Mouse (Mus musculus) frontal cortex, postnatal 14 days (tissue): ENCODE data around the gene Bach2.

Source experiments
- DNase-seq, 2 experiments: peaks; one replicate each; pipeline ENCODE4 v3.0.0; 2022; ENCODE audit warnings: low spot score in 2 of 2

Bach2 gene

DNA sequence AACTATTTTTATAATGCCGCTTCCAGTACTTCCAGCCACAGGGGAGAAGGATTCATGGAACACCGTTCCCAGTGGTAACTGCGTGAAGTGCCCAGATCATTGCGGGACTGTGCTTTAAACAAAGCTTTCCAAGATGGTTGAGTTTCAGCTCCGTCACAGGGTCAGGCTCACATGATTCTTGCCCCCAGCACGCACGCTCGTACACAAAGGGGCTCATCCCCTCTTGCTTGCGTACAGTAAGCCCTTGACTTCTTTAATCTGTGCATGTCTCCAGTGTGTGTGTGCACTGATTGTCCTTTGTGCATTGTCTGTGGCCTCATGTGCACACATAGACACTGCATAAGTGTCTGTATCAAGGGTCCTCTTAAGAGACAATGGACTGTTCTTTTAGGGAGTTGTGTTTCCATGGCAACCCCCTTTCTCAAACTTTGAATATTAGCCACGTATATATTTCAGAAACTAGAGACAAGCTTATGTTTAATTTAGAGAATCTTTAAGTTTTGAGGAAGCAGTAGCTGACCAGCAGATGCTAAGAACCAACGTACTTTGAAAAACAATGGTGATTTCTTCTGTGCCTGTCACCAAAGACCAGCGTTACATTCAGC lies 119.5 kb downstream of the Bach2 start:
- no peak for DNase-seq

- no peak for DNase-seq
Observed at GRCm38 (mm10) chr4:32358602-32359464, 120.2 kb downstream of the Bach2 start.

- no peak for DNase-seq
Observed at GRCm38 (mm10) chr4:32359634-32360033, 121.0 kb downstream of the Bach2 start.

DNA sequence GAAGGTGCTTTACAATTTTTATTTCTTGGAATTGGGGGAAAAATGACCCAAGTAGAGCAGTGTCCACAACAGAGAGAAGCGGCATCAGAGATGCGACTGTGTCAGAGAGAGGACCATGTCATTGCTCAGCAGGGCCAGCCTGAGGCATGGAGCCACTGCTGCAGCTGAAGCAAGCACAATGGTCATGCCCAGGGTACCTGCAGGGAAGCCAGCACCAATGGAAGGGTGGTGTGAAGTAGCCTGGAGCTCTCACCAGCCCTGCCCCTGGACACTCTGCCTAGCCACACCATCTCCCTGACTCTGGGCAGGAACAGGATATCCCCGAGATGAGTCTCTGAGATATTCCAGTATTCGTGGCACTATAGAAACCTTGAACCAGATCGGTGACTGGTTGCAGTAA lies 121.9 kb downstream of the Bach2 start:
- DNase-seq = no peak

GRCm38 (mm10) chr4:32363488-32363984 lies 124.9 kb downstream of the Bach2 start:
- DNase-seq = no peak

DNA sequence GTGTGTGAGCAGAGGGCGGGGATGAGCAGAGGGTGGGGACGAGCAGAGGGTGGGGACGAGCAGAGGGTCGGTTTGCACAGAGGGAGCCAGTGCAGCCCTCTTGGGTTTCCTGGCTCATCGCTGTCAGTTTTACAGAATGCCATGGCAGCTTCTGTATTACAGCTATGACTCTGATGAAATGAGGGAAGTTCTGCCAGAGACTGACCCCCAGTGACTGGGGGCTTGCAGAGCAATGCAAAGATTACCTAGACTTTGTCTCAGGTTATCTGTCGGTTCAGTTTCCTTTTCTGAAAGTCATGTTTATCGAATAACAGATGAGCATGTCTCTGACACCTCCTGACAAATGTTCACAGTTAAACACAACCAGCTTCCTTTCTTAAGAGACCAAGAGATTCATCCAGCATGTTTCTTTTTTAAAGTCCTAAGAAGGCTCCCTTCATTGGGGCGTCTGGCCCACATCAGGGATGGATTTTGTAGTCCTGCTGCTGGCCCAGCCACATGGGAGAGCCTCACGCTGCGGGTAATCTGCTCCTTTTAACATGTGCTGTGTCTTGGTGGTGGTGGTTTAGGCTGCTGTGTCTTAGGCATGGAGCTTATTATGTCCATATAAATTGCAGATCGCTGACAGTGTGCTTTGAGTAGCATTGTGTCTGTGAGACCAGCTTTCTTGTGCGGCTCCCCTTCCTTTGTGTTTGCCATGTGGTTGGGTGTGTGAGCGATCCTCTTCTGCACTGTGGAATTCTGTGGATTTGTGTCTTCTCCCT lies 126.7 kb downstream of the Bach2 start:
- DNase-seq = no peak

DNA sequence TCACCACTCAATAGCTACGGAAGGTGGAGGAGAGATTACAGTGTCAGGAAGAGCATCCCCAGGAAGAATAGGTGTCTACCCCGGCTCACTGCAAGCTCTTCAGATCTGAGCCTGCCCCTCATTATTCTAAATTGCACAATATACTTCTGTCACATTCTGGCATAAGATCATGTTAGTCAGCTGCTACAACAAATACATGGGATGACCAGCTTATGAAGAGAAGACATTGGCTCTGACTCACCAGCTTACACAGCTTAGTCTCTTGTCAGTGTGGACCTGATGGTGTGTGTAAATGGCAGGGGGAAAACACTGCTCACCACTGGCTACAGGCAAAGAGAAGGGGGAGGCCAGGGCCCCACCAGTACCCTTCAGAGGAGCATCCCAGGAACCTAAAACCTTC lies 127.6 kb downstream of the Bach2 start:
- DNase-seq = no peak

GRCm38 (mm10) chr4:32368345-32368744 lies 129.7 kb downstream of the Bach2 start:
- DNase-seq = no peak

GRCm38 (mm10) chr4:32373085-32373484 lies 134.5 kb downstream of the Bach2 start:
- peak in 1 of 2 experiments; percentile 55 for DNase-seq

DNA sequence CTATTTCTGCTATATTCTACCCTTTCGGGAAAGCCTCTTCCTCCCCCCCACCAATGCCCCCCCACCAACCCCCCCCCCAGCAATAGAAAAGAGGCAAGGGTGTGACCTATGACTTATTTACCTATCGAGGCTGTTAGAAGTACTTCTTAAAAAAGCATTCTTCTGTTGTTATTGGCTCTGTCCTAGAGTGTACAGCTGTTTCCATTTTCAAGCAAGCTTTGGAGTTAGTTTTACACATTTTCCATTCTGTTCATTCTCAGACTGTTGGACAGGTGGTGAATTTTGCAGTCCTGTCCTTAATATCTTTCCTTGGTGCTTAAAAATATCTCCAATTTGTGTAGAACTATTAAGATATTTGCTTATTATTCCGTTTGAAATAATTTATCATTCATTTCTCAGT lies 134.9 kb downstream of the Bach2 start:
- DNase-seq = no peak

- DNase-seq = no peak
Observed at GRCm38 (mm10) chr4:32374751-32375582, 136.4 kb downstream of the Bach2 start.

DNA sequence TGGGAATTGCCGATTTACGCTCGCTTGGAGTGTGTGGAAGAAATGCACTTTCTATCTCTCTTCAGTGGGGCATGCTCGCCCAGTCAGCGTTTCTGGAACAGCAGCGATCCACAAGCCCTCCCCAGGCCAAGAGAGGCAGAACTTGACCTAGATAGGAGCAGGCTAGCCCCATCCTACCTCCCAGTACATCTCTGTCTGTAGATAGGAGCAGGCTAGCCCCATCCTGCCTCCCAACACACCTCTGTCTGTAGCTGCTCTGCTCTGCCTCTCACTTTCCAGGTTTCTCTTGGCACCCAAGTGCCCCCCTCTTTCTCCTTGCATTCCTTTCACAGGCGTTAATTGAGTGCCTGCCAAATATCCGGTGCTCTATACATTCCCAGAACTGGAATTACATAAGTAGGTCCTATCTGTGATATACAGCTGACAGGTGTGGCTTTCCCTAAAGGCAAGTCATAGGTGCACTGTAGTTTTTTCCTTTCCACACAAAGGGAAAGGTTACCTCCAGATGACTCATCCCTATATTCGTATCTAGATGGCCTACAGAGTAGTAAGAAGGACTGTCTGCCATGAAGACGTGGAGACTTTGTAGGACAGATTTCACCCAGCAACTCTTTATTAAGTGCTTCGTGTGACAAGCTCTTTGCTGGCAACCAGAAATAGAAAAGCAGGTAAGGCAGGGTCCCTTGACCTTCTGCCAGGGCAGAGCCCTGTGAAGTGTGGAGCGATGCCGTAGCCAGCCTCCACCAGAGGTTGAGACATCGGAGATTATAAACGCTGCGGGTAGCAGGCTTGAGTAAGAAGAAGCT lies 137.3 kb downstream of the Bach2 start:
- DNase-seq = no peak

GRCm38 (mm10) chr4:32376527-32376948 lies 137.9 kb downstream of the Bach2 start:
- no peak for DNase-seq

- no peak for DNase-seq
Observed at GRCm38 (mm10) chr4:32379140-32379539, 140.5 kb downstream of the Bach2 start.

- DNase-seq = no peak
Observed at GRCm38 (mm10) chr4:32381666-32382381, 143.2 kb downstream of the Bach2 start.

GRCm38 (mm10) chr4:32385121-32385520 lies 146.5 kb downstream of the Bach2 start:
- no peak for DNase-seq

GRCm38 (mm10) chr4:32385623-32386022 lies 147.0 kb downstream of the Bach2 start:
- DNase-seq = no peak

- DNase-seq = no peak
Observed at GRCm38 (mm10) chr4:32386346-32386745, 147.7 kb downstream of the Bach2 start.

DNA sequence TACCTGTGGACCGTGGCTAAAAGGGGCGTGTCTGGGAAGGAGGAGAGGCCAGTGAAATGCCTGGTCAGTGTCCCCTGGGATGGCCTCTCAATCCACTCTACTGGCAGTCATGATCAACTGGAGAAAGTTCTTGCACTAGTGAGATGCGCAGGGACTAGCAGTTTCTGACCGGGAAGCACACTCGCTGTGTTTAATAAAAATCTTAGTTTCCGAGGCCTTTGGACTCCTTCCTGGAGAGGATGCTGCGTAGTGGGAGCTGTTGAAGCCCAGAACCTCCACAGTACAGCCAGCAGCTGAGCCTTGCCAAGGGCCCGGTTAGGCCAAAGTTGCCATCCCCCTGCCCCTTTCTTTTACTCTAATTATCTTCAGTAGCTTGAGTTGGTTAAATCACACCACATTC lies 148.3 kb downstream of the Bach2 start:
- DNase-seq = no peak
